In the genomic region with DNA sequence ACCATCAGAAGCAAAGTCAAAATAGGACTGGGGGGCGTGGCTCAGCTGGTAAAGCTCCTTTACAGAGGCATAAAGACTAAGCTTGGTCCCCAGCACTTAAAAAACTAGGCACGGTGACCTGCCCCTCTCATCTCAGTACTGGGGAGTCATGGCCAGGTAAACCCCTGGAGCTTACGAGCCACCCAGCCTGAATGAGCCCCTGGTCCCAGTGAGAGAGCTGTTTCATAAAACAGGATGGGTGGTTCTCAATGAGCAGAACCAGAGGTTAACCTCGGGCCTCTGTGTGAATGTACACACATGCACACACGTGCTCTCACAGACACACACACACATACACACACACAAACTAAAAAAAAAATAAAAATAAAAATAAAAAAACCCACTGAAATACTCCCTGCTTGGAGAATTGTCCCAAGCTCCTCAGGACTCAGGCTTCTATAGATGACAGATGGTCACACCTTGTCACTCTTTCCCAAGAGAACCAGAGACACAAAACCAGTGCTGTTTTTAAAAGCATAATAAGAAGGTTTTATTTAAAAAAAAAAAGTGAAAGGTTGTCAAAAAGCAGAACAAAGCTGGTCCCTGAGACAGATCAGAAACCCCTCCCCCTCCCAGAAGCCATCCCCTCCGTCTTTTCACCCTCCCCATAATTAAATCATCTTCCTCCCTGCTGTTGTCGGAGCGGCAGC, we compare ENCODE assay signal across 8 mouse cellular contexts. TPM values are rescaled to one million over a fixed set of nuclear protein-coding genes. Genes with fewer than 3 reads are reported as not detected.
DNase-seq lines count a peak whose midpoint lies in the region; ATAC-seq and TF ChIP-seq lines count a peak whose summit lies in the region.

No protein-coding gene starts in this region.

- no peak for TF ChIP-seq CTCF in cerebellum, adult 2 months (IDR thresholded peaks at IDR 0.05; ENCODE audit: borderline replicate concordance, insufficient read depth, low read depth, low read length)

- H3K4me3 ChIP-seq in cerebellum, adult 2 months (replicated peaks; ENCODE audit: insufficient read depth, low read depth, low read length) = peak overlapping the region; percentile 82
- peak overlapping the region; percentile 26 for H3K4me3 ChIP-seq in neural tube, embryonic 11.5 days (ENCODE audit: low read depth, low read length)
- peak overlapping the region; percentile 26 for H3K4me3 ChIP-seq in limb, embryonic 14.5 days (replicated peaks; ENCODE audit: low read length)

- no peaks in the 10 kb centered on the region for H3K27me3 ChIP-seq in cerebellum, adult 2 months (ENCODE audit: control insufficient read depth, insufficient read depth, low read length)
- H3K27me3 ChIP-seq in neural tube, embryonic 11.5 days (ENCODE audit: control insufficient read depth, insufficient read depth, low read length) = no peaks in the 10 kb centered on the region
- no peaks in the 10 kb centered on the region for H3K27me3 ChIP-seq in limb, embryonic 14.5 days (ENCODE audit: control insufficient read depth, insufficient read depth, low read length)
- no peaks in the 10 kb centered on the region for H3K27me3 ChIP-seq in splenic B cell, adult 2 months (ENCODE audit: control insufficient read depth, insufficient read depth, low read length, poor library complexity, severe bottlenecking)

- no peaks in the 10 kb centered on the region for H3K9me3 ChIP-seq in neural tube, embryonic 11.5 days (ENCODE audit: control insufficient read depth, low read length)
- H3K9me3 ChIP-seq in limb, embryonic 14.5 days (ENCODE audit: control insufficient read depth, low read length) = no peaks in the 10 kb centered on the region

- peak overlapping the region; percentile 26 for H3K9ac ChIP-seq in neural tube, embryonic 11.5 days (ENCODE audit: low read length)
- H3K9ac ChIP-seq in limb, embryonic 14.5 days (ENCODE audit: low read depth, low read length, severe bottlenecking) = peak overlapping the region; percentile 44

- 43% methylated on average over 8 of the region's 8 CpGs for WGBS in cerebellum, adult 2 months
- WGBS in neural tube, embryonic 11.5 days = 29% methylated on average over 8 of the region's 8 CpGs
- WGBS in limb, embryonic 14.5 days = 25% methylated on average over 8 of the region's 8 CpGs

- H3K4me2 ChIP-seq in neural tube, embryonic 11.5 days (ENCODE audit: low read depth) = peak overlapping the region; percentile 43
- peak overlapping the region; percentile 48 for H3K4me2 ChIP-seq in limb, embryonic 14.5 days (replicated peaks; ENCODE audit: low read depth, low read length, severe bottlenecking)

- ATAC-seq in neural tube, embryonic 11.5 days (ENCODE audit: insufficient read depth, low FRiP score, low TSS enrichment) = peak; percentile 11
- no peak for ATAC-seq in limb, embryonic 14.5 days (ENCODE audit: low FRiP score, low read depth)

- H3K27ac ChIP-seq in cerebellum, adult 2 months (ENCODE audit: insufficient read depth, low read length) = peak overlapping the region; percentile 60; the same call in 1 of the 2 replicates
- H3K27ac ChIP-seq in neural tube, embryonic 11.5 days (ENCODE audit: low read depth, low read length) = peak overlapping the region; percentile 68
- no peak overlapping the region for H3K27ac ChIP-seq in limb, embryonic 14.5 days (replicated peaks; ENCODE audit: low read depth, low read length)

- peak in 1 of 2 experiments; percentile 42 for DNase-seq in cerebellum, adult 2 months
- DNase-seq in cerebellum, adult 9-10 months = no peak
- no peak for DNase-seq in neural tube, embryonic 11.5 days (ENCODE audit: low spot score)
- DNase-seq in neural tube, embryonic 10.5 days (ENCODE audit: extremely low spot score, low spot score) = no peak
- DNase-seq in limb, embryonic 14.5 days (ENCODE audit: low spot score) = no peak
- DNase-seq in splenic B cell, adult 2 months (ENCODE audit: low read depth, low spot score) = peak; percentile 66
- DNase-seq in thymus, postnatal 14 days = no peak
- DNase-seq in spleen, postnatal 10 days (ENCODE audit: low spot score in 2 of 2) = no peak

- peaks cover 14% of the 10 kb centered on the region for H3K4me1 ChIP-seq in cerebellum, adult 2 months (ENCODE audit: control insufficient read depth, insufficient read depth, low read length)
- H3K4me1 ChIP-seq in neural tube, embryonic 11.5 days (ENCODE audit: control insufficient read depth, insufficient read depth, low read length) = peaks cover 10% of the 10 kb centered on the region
- H3K4me1 ChIP-seq in limb, embryonic 14.5 days (ENCODE audit: control insufficient read depth, insufficient read depth, low read length) = peaks cover 6% of the 10 kb centered on the region

- TF ChIP-seq POLR2A in cerebellum, adult 2 months (IDR thresholded peaks at IDR 0.05; ENCODE audit: borderline replicate concordance, insufficient read depth, low read length) = no peak
- no peak for TF ChIP-seq POLR2A in limb, embryonic 14.5 days (IDR thresholded peaks at IDR 0.05; ENCODE audit: borderline replicate concordance, extremely low read depth, insufficient read depth, insufficient read length)

- H3K36me3 ChIP-seq in neural tube, embryonic 11.5 days (ENCODE audit: control insufficient read depth, insufficient read depth, low read length) = no peaks in the 10 kb centered on the region
- H3K36me3 ChIP-seq in limb, embryonic 14.5 days (ENCODE audit: control insufficient read depth, insufficient read depth, low read length) = no peaks in the 10 kb centered on the region
- H3K36me3 ChIP-seq in splenic B cell, adult 2 months (ENCODE audit: control insufficient read depth, insufficient read depth, low read length, poor library complexity, severe bottlenecking) = no peaks in the 10 kb centered on the region

RNA-seq across cellular contexts. Expression of gene Gm21915, which starts 32.6 kb away (rescaled TPM):
- not detected in 2 replicates for polyA plus RNA-seq in cerebellum, adult 2 months (2012; rRNA removed)
- polyA plus RNA-seq in neural tube, embryonic 11.5 days (2014; fragmentation: Nextera tagmentation; extraction: Ambion mirVana) = not detected in 2 replicates
- not detected in 2 replicates for polyA plus RNA-seq in limb, embryonic 14.5 days (2012; rRNA removed)
- polyA plus RNA-seq in limb, embryonic 14.5 days (2014; fragmentation: Nextera tagmentation; extraction: Ambion mirVana) = not detected in 2 replicates

RNA-seq across cellular contexts. Expression of gene Clmp, which starts 47.9 kb away (rescaled TPM):
- polyA plus RNA-seq in cerebellum, adult 2 months (2012; rRNA removed) = 21.7 and 21.8 TPM in 2 replicates
- 46.9 and 47.1 TPM in 2 replicates for polyA plus RNA-seq in neural tube, embryonic 11.5 days (2014; fragmentation: Nextera tagmentation; extraction: Ambion mirVana)
- polyA plus RNA-seq in limb, embryonic 14.5 days (2012; rRNA removed) = 44.7 and 51.8 TPM in 2 replicates
- polyA plus RNA-seq in limb, embryonic 14.5 days (2014; fragmentation: Nextera tagmentation; extraction: Ambion mirVana) = 61.5 and 78.9 TPM in 2 replicates

Comparison
In these comparisons a context has a peak if more than half of its experiments do, and no peak if none do; other contexts are left out.
1. H3K4me3 ChIP-seq: peak in every context shown above with its lines; median percentile 82 in cerebellum, adult 2 months; 26 in neural tube, embryonic 11.5 days; 26 in limb, embryonic 14.5 days.